Mouse (Mus musculus): ENCODE measurements around the gene Amigo3.
"Not testable (repeated sequence)": the region's sequence is repeated elsewhere in the genome, so short reads cannot be mapped to it uniquely, and the experiment has no call there.

Amigo3 gene

DNA sequence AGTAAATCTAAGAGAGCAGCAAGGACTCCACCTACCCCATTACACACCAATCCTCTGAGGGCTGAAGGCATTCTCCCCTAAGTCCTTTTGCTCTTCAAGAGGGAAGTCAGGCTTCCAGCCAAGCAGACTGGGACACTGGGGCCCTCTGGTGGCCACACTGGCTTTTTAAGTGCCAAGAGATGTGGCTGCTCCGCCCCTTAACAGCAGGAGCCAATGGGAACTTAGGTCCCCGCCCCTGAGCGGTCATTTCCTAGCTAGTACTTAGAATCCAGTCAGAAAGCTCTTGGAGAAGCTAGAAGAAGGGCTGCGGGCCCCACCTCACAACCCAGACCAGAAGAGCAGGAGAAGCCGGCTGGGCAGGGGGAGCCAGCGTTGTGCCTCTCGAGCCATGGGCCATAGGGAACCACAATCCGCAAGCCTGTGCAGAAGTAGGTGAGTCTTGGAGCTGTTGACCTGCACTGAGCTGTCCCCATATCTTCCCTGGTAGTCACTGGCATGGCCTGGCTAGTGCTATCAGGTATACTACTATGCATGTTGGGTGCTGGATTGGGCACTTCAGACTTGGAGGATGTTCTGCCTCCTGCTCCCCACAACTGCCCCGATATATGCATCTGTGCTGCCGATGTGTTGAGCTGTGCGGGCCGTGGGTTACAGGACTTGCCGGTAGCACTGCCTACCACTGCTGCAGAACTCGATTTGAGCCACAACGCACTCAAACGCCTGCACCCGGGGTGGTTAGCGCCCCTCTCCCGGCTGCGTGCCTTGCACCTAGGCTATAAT is at the start of gene Amigo3:
Gene Amigo3 (plus strand): TSS at position 275 of the 780 bp plus-strand sequence.
- peak; percentile 97 for DNase-seq (ENCODE audit: low spot score)

DNA sequence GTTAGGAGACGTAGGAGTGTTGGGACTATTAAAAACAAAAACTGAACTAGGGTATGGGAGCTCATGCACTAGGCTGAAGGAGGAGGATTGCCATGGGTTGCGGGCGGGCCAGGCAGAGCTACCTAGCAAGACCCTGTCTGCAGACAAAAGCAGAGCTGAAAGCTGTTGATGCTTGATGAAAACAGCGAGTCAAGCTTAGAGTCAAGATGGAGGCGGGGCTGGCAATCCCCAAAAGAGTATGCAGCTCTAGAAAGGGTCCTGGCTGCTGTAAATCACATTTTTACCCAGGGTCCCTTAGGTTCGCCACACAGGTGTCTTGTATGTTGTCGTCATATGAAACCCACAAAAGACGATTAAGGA is 49.4 kb upstream of the Amigo3 start:
- DNase-seq (ENCODE audit: low spot score) = no peak

DNA sequence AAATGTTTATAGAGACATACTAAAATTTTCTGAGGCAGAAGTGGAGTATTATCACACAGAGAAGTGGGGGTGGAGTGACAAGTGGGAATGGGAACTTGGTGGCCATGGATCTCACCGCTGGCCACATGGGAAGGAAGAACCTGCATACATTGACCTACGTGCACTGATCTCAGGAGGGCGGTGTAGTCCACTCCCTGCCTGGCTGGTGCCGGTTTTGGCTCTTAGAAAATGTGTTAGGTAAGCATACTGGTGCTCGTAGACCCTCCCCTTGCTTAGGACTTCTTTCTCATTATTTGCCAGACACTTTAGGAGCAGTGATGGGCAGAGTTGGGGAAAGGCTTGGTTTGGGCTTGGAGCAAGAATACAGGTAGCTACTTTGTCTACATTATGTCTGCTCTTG is 44.9 kb upstream of the Amigo3 start:
- no peak for DNase-seq (ENCODE audit: low spot score)

DNA sequence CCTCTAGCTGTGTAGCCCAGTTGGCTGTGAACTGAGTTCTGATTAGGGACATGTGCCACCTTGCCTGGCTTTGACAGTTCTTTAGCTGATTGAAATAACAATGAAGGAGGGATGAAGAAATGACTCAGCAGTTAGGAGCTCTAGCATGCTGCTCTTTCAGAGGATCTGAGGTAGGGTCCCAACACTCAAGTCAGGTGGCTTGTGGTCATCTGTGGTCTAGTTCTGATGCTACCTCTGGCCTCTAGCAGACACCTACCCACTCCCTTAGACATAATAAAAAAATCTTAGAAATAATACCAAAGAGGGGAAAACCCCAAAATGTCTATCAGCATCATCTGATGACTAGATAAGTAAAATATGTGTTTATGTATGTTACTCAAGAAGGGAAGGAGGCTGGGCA is 42.6 kb upstream of the Amigo3 start:
- no peak for DNase-seq (ENCODE audit: low spot score)

DNA sequence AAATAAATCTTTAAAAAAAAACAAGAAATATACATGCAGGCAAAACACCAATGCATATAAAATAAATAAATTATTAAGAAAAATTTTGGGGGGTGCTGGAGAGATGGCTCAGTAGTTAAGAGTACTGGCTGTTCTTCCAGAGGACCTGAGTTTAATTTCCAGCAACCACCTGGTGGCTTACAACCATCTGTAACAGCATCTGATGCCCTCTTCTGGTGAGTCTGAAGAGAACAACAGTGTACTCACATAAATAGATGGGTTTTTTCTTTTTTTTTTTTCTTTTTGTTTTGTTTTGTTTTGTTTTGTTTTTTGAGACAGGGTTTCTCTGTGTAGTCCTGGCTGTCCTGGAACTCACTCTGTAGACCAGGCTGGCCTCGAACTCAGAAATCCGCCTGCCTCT is 39.4 kb upstream of the Amigo3 start:
- not testable (repeated sequence) for DNase-seq (ENCODE audit: low spot score)

DNA sequence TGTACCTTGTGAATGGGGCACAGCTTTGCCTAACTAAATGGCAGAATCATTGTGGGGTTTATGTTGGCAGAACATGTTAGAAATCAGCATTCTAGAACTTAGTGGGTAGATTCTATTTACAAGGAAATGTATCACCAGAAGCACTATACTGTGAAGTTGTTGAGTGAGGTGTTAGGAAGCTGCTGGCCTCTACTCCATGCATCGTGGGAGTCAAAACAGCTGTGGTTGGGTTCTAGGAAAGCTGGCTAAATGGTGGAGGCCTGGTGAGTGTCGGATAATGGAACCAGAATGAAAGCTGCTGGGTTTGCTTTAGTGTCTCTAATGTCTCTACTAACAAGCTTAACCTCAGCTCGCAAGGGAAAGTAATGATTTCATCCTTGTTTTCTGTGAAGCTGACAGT is 35.8 kb upstream of the Amigo3 start:
- no peak for DNase-seq (ENCODE audit: low spot score)

DNA sequence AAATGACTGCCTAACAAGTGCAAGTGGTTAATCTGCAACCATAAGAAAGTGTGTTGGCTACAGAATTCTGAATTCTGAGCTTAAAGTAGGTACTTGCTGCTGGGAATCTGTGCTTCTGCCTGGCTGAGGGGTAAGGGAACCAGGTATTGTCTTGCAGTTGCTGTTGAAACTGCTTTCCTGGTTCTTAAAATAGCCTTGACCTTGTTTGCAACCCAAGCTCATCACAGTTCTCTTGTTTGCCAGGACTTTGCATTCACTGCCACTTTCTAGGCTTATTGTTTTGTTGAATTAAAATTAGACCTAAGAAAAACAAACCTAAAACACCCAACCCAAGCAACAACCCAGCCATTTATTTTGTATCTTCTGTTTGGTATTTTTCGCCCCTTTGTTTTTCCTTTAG is 32.2 kb upstream of the Amigo3 start:
- DNase-seq (ENCODE audit: low spot score) = no peak

DNA sequence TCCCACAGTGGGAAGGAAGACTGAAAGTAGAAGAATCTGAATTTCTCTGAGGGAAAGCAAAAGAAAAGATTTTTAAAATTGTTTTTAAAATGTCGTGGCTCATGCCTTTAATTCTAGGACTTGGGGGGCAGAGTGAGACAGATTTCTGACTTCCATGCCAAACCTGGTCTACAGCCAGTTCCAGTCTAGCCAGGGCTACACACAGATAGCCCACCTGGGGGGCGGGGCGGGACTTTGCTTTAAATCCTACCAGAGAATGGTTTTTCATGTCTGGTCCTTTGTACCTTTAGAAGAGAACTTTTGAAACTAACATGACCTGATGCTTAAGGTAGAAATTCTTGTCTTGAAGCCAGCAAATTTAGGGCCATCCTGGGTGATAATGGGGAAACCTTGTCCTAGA is 29.7 kb upstream of the Amigo3 start:
- no peak for DNase-seq (ENCODE audit: low spot score)

DNA sequence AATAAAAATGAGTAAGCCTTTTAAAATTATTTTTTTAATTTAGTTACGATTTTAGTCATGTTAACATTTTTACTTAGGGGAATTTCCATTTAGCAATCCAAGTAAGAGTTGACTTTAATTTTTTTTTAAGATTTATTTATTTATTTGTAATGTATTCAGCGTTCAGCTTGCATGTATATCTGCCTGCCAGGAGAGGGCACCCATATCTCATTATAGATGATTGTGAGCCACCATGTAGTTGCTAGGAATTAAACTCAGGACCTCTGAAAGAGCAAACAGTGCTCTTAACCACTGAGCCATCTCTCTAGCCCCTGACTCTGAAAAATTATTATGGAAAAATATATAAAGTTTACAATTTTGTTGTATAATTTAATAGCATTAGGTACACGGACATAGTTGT is 26.4 kb upstream of the Amigo3 start:
- DNase-seq (ENCODE audit: low spot score) = no peak

DNA sequence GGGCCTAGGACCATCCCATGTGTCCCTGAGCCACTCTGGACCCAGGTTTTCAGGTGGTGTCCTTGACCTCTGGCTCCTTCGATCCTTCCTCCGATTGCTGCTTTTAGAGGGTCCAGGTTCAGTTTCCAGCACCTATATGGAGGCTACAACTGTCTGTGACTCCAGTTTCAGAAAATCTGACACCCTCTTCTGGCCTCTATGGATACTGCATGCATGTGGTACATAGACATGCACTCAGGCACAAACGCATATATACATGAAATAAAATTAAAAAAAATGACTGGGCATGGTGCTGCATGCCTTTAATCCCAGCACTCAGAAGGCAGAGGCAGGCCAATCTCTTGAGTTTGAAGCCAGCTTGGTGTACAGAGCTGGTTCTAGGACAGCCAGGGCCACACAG is 25.1 kb upstream of the Amigo3 start:
- DNase-seq (ENCODE audit: low spot score) = no peak

DNA sequence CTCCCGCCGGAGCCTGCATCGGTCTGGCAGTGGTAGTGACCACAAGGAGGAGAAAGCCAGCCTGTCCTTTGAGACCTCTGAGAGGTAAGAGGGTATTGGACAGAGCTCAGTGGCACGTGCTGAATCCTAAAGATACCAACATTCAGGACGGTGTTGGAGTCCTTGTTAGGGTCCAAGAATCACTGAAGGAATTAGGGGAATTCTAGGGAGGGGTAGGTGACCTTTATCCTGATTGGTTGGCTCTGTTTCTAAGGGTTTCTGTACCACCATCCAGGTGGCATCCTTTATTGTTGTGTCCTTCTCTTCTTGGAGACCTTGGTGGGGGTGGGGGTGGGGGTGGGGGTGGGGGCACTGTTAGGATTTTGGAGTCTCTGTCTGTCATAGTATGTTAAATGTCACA is 20.8 kb upstream of the Amigo3 start:
- DNase-seq (ENCODE audit: low spot score) = no peak

DNA sequence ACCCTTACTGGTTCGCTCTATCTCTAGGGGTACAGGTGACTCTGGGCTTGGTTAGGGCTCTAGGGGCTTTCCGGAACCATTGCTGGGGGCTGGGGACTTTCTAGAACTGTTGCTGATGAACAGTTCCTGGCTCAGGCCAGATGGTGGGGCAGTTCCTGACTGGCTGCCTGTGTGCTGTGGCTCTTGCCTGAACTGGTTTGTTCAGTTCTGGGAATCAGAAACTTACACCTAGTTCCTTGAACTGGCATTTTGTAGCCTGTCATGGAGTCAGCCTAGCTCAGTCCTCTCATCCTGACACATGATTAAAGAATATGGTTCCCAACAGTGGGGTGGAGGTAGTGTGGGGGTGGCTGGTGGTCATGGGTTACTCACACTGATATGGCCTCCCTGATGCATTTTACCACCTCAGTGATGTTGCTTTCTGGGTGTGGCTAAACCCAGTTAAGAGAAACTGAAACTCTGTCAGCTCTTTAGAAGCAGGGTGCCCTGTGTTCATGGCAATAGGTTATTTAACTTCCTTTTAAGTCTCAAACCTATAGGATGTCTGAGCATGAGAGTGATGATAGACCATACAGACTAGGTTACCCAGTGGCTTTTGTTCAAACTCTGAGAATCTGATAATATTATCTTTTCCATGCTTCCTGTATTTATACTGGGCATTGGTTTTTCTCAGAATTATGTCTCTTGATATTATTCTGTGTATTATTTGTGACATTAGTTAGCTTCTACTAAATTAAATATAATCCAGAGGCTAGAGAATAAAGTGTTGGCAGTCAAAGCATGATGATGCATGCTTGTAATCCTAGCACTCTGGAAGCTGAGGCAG is 17.4 kb upstream of the Amigo3 start:
- no peak for DNase-seq (ENCODE audit: low spot score)

DNA sequence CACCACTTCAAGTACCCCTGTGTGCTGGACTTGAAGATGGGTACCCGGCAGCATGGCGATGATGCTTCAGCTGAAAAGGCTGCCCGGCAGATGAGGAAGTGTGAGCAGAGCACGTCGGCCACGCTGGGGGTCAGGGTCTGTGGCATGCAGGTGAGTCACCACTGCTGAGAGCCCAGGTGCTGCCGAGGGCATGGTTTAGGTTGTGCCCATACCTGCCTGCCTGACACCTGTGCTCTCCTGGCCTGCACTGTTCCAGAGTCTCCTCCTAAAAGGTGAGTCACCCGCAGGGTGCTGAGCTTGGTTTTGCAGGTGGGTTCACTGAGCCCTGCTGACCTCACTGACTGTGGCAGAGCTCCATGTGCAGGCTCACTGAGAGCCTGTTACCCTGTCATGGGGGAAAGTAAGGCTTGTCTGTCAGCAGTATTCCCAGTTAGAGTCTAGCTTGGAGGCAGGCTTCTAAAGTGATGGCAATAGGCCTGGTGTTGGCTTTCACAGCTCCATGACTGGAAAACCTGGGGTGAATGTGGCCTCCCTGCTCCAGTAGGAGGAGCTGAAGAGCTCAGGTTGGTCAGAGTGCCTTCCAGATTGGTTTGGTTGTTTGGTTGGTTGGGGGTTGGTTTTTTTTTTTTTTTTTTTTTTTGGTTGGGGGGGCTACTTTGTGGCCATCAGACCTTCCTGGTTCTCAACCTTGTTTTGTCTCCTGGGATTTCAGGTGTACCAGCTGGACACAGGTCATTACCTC is 8.0 kb upstream of the Amigo3 start:
- DNase-seq (ENCODE audit: low spot score) = no peak

DNA sequence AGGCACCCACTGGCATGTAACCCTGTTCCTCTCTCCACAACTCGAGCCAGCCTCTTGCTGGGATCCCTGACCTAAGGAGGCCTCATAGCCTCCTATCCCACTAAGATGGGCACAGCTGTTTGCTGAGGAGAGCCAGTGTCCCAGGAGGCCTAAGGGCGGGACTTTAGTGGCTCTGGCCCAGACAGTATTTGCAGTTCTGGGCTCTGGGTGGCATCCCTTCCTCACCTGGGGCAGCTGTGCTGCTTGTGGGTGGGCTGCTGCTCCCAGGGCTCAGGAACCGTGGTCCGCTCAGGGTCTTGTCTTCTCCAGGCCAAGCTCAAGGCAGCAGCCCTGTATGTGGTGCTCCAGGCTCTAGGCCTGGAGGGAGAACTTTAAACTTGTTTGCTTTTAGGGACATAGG is 6.4 kb upstream of the Amigo3 start:
- no peak for DNase-seq (ENCODE audit: low spot score)

DNA sequence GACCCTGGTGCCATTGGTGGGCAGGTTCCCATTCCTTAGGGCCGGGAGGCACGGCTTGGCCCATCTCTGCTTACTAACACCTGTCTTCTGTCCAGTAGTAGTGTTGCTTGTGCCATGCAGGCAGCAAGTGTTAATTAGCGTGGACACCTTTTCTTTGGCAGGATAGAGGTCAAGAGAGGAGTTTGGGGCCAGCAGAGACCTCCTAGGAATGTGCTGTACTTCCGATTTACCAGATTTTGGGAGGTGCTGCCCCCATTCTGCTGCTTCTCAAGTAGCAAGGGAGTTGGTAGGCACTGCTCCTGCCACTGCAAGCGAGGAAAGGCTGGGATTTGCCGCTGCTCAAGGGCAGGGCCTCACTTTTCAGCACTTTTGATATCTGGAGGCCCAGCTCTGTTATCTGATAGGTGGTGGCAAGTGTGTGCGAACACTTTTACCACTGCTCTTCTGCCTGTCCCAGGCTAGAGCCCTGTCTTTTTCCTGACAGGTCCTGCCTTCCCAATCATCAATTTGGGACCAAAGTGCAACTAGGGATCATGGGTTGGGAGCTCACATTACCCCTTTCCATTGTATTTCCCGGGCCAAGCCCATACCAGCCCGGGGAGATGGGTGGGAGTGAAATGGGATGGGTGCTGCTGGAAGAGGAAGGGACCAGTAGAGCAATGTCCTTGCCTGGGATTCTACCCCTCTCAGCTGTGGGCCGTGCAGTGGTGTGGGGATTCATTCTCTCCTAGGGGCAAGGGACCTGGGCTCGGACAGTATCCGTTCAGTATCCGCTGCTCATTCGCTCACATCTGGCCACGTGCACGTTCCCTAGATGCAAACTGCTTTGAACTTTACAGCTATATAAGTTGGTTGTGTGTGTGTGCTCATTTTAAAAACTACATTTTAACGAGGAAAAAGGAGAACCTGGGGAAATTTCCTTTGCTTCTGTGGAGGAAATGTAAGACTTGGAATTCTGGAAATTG is 5.1 kb upstream of the Amigo3 start:
- no peak for DNase-seq (ENCODE audit: low spot score)

DNA sequence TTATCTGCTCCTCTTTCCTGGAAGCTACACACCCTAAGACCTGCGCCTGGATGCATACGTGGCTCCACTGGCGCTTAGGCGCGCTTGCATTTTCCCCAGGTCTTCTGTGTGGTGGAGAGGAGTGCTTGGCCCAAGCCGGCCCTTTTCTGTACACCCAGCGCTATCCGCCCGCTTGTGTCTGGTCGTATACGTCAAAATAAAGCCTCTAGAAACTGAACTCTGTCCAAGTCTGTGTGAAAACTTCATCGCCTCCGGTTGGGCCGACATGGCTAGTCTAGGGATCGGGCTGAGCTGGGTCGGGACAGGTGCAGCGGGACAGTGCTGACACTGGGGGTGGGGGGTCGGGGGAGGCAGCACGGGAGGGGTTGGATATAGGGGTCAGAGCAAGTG is 4.4 kb upstream of the Amigo3 start:
- DNase-seq (ENCODE audit: low spot score) = no peak

DNA sequence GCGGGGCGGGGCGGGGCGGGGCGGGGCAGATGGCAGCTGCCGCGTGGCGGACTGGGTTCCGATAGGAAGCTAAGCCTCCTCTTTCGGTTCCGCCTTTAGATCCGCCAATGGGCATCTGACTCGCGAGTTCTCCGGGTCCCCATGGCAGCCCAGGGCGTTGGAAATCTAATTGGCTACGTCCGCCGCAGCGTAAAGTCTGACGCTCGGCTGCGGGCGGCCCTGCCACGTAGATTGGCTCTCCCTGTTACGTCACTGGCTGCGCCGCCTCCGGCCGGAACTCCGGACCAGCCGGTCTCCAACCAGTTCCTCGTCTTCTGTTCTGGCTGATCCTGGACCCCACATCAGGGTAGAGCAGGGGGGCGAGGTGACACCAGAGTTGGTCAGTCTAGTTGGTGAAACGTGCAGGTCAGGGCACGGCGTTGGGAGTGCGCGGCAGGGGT is 3.9 kb upstream of the Amigo3 start, which contains the start of gene Gmppb:
Gene Gmppb (plus strand): TSS at position 227 of the 440 bp plus-strand sequence.
- DNase-seq (ENCODE audit: low spot score) = peak; percentile 98

DNA sequence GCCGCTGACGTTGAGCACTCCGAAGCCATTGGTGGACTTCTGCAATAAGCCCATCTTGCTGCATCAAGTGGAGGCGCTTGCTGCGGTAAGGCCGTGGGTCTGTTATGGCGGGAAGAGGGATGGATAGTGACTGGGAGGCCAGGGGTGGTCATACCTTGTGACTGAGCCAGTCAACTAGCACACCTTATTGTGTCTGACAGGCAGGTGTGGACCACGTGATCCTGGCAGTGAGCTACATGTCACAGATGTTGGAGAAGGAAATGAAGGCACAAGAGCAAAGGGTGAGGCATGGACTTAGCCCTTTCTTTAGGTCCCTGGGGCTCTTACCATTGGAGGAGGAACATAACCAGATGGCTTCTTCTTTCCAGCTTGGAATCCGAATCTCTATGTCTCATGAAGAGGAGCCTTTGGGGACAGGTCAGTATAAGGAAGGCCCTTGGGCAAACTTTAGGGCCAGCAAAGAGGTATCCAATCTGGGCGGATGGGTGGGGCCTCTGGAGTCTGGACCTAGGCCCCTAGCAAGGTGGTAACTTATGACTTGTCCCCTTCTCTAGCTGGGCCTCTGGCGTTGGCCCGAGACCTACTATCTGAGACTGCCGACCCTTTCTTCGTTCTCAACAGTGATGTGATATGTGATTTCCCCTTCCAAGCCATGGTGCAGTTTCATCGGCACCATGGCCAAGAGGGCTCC is 3.3 kb upstream of the Amigo3 start:
- no peak for DNase-seq (ENCODE audit: low spot score)

DNA sequence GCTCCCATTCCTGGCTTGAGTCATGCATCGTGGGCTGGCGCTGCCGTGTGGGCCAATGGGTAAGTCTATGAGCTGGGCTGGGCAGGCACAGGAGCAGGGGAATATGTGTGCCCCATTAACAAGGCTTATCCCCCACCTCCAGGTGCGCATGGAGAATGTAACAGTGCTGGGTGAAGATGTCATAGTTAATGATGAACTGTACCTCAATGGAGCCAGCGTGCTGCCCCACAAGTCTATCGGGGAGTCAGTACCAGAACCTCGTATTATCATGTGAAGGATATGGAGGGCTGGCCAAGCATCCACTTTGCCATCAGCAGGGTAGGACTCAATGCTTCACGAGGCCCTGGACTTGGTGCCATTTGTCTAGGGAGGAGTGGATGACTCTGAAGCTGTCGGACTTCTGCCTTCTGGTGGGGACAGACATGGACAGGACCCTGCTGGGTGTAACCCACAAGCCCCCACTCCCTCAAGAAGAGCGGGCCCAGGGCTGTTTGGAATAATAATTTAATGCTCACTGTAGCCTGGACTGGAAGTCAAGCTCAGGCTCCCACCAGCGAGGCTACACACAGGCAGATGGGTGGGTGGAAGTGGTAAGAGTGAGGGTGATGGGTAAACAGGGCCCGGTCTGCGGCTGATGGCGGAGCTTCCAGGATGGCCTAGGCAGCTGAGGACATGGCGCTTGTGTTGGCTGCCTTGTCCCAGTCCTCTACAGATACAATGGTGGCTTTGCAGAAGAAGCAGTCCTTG is 1.6 kb upstream of the Amigo3 start:
- DNase-seq (ENCODE audit: low spot score) = no peak

DNA sequence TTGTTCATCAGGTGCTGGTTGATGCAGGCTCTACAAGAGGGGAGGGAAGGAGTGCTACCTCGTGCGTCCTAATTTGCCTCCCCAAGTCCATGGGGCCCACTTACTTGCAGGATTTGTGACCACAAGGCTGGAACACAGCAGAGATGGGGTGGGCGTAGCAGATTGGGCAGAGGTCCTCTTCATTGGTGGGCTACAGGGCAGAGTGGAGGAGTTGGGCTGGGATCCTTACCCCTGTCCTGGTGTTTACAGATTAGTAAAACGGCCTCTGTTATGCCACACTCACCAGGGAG is 1.1 kb upstream of the Amigo3 start:
- no peak for DNase-seq (ENCODE audit: low spot score)

Measured in lung, postnatal 25 days (tissue).